Mouse (Mus musculus) stomach, embryonic 15.5 days (tissue): ENCODE data around the gene Il12b. TPM values are rescaled to one million over a fixed set of nuclear protein-coding genes. Genes with fewer than 3 reads are reported as not detected.

ENCODE experiments used
- ATAC-seq: fragments of 200-750 bp; cut with Nextera tagmentation; 2 replicates; pipeline ENCODE4 v1.8.0; 2017; ENCODE audit warnings: low read depth, moderate number of reproducible peaks, moderate TSS enrichment; ENCODE audit not compliant: insufficient read depth, low FRiP score
- H3K27ac ChIP-seq: fragments of 300-500 bp; sonication (generic); 2 replicates; pipeline ENCODE4 v1.5.1; 2015; ENCODE audit warnings: mild to moderate bottlenecking, inconsistent platforms
- H3K27me3 ChIP-seq: fragments of 300-500 bp; sonication (generic); replicated peaks from 2 replicates; pipeline ENCODE4 v1.6.1; 2015; ENCODE audit warnings: inconsistent platforms
- H3K36me3 ChIP-seq: fragments of 300-500 bp; sonication (generic); 2 replicates; pipeline ENCODE4 v1.6.1; 2015; ENCODE audit warnings: inconsistent platforms
- H3K4me1 ChIP-seq: fragments of 300-500 bp; sonication (generic); 2 replicates; pipeline ENCODE4 v1.6.1; 2015; ENCODE audit warnings: inconsistent platforms
- H3K4me2 ChIP-seq: fragments of 300-500 bp; sonication (generic); 2 replicates; pipeline ENCODE4 v1.6.1; 2015; ENCODE audit warnings: mild to moderate bottlenecking, inconsistent platforms
- H3K4me3 ChIP-seq: fragments of 300-500 bp; sonication (generic); replicated peaks from 2 replicates; pipeline ENCODE4 v1.5.1; 2015; ENCODE audit warnings: inconsistent platforms
- H3K9ac ChIP-seq: fragments of 300-500 bp; sonication (generic); 2 replicates; pipeline ENCODE4 v1.6.1; 2015; ENCODE audit warnings: inconsistent platforms
- H3K9me3 ChIP-seq: fragments of 300-500 bp; sonication (generic); 2 replicates; pipeline ENCODE4 v1.6.1; 2016; ENCODE audit warnings: inconsistent platforms
- WGBS: fragments of 180-500 bp; shearing (Covaris S2); methylation state at CpG from one replicate; pipeline ENCODE4 v1.1.7; 2015; 5-methylcytosine and 5-hydroxymethylcytosine counted together
- polyA plus RNA-seq: library from polyadenylated mRNA; unstranded; fragments of >200 nt; fragmentation: Nextera tagmentation; extraction: Ambion mirVana; gene quantifications from 2 replicates; pipeline ENCODE4 v1.2.1, GENCODE M21; 2015

Gene Il12b
- polyA plus RNA-seq, result 0.06 TPM in 1 of 2 replicates, not detected in the other

DNA sequence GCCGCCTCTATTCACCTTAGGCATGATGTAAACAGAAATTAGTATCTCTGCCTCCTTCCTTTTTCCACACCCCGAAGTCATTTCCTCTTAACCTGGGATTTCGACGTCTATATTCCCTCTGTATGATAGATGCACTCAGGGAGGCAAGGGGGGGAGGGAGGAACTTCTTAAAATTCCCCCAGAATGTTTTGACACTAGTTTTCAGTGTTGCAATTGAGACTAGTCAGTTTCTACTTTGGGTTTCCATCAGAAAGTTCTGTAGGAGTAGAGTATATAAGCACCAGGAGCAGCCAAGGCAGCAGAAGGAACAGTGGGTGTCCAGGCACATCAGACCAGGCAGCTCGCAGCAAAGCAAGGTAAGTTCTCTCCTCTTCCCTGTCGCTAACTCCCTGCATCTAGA is at the start of gene Il12b:
Il12b (plus strand) TSS at position 301 of the 400 bp plus-strand sequence.
- ATAC-seq, result no peak
- 62% methylated on average over 6 of the region's 6 CpGs for WGBS

DNA sequence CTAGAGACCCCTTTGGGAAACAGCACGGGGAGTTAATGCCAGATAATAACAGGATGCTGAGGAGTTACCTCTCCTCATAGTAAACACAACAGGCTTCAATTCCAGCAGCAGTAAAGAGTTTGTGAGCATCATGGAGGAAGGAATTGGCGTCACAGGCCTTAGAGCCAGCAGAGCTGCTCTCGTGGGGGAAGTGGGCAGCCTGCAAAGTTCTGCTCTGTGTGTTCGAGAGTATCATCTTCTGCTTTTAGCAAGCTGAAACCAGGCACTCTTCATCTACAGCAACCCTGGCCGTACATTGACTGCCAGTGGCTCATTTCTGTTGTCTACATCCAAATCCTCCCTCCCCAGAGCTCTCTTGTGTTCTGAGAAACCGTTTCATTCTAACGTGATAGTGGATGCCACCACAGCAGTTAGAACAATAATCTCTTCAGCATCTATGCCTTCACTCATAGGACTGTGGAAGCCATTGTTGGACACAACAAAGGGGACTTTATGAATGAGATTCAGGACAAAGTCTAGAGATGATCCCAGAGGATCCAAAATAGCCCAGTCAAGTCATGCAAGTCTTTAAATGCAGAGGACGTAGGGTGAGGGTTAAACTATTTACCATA is 44.9 kb upstream of the Il12b start:
- no peaks in the 10 kb centered on the region for H3K27me3 ChIP-seq
- WGBS, result 77% methylated on average over 8 of the region's 8 CpGs
- H3K9me3 ChIP-seq, result no peaks in the 10 kb centered on the region
- H3K4me1 ChIP-seq, result no peaks in the 10 kb centered on the region
- no peak overlapping the region for H3K9ac ChIP-seq
- no peak overlapping the region for H3K4me3 ChIP-seq
- H3K27ac ChIP-seq, result no peak overlapping the region
- H3K4me2 ChIP-seq, result no peak overlapping the region
- H3K36me3 ChIP-seq, result no peaks in the 10 kb centered on the region
- ATAC-seq, result no peak

More for the DNA sequence above, at the start of gene Il12b:
- Histone ChIP-seq H3K36me3 (no peaks in the 10 kb centered on the region), H3K27ac (no peak within 1 kb of the TSS), H3K4me3 (peak within 1 kb of the TSS; percentile 38), H3K9ac (no peak within 1 kb of the TSS), H3K4me1 (no peaks in the 10 kb centered on the region), H3K4me2 (peak within 1 kb of the TSS; percentile 68), H3K27me3 (no peaks in the 10 kb centered on the region), H3K9me3 (no peaks in the 10 kb centered on the region)

DNA sequence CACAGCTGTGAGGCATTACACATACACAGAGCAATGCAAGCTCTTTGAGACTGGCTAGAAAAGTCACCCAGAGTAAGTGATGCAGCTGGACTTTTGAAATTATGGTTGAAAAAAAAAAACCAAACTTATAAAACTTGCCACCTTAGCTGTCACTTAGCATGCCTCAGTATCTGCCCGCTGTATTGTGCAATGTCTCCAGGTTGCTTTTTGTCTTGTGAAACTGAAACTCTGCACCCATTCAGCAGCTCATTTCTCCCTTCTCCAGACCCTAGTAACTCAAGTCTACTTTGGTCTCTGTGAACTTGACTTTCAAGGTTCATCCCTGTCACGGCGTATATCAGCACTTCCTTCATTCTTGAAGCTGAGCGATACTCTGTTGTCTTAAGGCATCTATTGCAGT is 43.7 kb upstream of the Il12b start:
- H3K4me2 ChIP-seq, result no peak overlapping the region
- WGBS, result 86% methylated on average over 4 of the region's 4 CpGs
- H3K27me3 ChIP-seq, result no peaks in the 10 kb centered on the region
- H3K4me3 ChIP-seq, result no peak overlapping the region
- no peaks in the 10 kb centered on the region for H3K9me3 ChIP-seq
- ATAC-seq, result no peak
- H3K4me1 ChIP-seq, result no peaks in the 10 kb centered on the region
- H3K9ac ChIP-seq, result no peak overlapping the region
- H3K36me3 ChIP-seq, result no peaks in the 10 kb centered on the region
- no peak overlapping the region for H3K27ac ChIP-seq

DNA sequence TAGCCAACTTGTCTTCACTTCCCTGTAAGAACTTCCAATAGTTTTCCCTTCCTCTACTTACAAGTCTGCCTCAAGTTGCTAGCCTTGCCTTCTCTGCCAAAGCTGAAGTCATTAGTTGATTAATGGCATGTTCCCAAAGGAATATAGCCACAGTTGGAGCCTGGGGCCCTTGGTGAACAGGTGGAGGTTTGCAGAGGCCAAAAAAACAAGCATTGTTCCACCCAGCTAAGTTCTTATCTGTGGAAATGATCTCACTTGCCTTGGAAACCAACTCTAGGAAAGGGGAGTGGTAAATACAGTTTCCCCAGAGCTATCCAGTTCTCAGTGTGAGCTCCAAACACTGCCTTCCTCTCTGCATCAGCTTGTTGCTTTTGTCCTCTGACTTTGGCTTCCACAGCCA is 35.3 kb upstream of the Il12b start:
- H3K27ac ChIP-seq, result no peak overlapping the region
- no peaks in the 10 kb centered on the region for H3K36me3 ChIP-seq
- no peak overlapping the region for H3K4me3 ChIP-seq
- no peaks in the 10 kb centered on the region for H3K27me3 ChIP-seq
- H3K4me2 ChIP-seq, result no peak overlapping the region
- H3K9me3 ChIP-seq, result no peaks in the 10 kb centered on the region
- H3K9ac ChIP-seq, result no peak overlapping the region
- ATAC-seq, result no peak
- no peaks in the 10 kb centered on the region for H3K4me1 ChIP-seq

DNA sequence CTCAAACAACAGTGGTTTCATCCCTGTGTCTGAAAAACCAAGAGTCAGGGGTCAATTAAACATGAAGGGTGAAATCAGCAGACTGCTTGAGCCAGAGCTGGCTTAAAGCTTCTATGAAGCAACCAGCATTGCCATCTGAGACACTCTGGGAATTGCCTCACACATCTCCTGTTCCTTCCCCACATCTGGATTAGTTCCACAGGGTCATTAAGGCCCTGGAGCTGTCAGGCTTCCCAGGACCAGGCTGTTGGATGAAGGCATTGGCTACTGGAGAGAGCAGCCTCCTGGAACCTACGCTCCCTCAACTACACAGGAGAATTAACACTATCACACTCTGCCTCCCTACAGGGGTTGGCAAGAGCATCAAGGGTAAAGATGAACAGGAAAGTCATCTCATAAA is 32.2 kb upstream of the Il12b start:
- no peak for ATAC-seq
- WGBS, result 63% methylated on average over 1 of the region's 1 CpGs
- H3K27ac ChIP-seq, result no peak overlapping the region

DNA sequence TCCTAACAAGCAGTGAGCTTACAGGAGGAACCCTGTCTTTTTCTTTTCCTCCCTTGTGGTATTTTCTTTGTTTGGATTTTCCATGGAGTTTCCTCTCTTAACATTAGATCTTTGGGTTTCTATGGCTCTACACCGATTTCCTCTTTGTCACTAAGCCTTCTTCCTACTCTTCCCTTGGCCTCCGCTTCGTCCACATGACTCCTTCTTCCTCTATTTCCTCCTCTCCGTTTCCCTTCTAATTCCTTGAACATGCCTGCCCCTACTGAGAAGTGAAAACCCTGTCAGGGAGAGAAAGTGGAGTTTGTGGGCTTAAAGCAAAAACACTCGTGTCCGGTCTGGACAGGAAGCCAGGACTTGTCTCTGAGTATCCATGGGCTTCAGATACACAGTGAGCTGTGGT is 27.0 kb upstream of the Il12b start:
- no peaks in the 10 kb centered on the region for H3K27me3 ChIP-seq
- no peak overlapping the region for H3K4me2 ChIP-seq
- no peaks in the 10 kb centered on the region for H3K4me1 ChIP-seq
- H3K27ac ChIP-seq, result no peak overlapping the region
- 76% methylated on average over 6 of the region's 6 CpGs for WGBS
- H3K36me3 ChIP-seq, result no peaks in the 10 kb centered on the region
- no peak overlapping the region for H3K9ac ChIP-seq
- H3K4me3 ChIP-seq, result no peak overlapping the region
- no peak for ATAC-seq
- H3K9me3 ChIP-seq, result no peaks in the 10 kb centered on the region

More for the DNA sequence above, 32.2 kb upstream of the Il12b start:
- Histone ChIP-seq H3K27me3 (no peaks in the 10 kb centered on the region), H3K9me3 (no peaks in the 10 kb centered on the region), H3K4me2 (no peak overlapping the region), H3K4me1 (no peaks in the 10 kb centered on the region), H3K9ac (no peak overlapping the region), H3K36me3 (no peaks in the 10 kb centered on the region), H3K4me3 (no peak overlapping the region)

DNA sequence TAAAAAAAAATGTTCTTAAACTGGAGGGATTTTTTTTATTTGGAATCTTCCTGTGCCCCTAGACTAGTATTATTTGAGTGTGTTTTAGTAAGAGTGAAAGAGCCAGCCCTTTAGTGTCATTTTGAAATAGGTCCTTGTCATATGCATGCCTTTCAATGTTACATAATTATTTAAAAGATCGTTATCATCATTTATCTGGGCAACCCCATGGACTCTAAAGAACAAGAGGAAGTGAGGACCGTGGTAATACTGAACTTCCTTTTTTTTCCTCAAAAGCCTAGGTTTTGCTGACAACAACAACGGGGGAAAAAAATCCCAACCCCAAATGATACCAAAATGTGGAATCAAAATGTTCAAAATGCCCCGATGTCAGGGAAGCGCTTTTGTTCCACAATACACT is 22.0 kb upstream of the Il12b start:
- Histone ChIP-seq H3K27me3 (no peaks in the 10 kb centered on the region), H3K4me2 (no peak overlapping the region), H3K9me3 (no peaks in the 10 kb centered on the region), H3K36me3 (no peaks in the 10 kb centered on the region), H3K27ac (no peak overlapping the region), H3K4me3 (no peak overlapping the region), H3K9ac (no peak overlapping the region), H3K4me1 (no peaks in the 10 kb centered on the region)
- no peak for ATAC-seq
- 76% methylated on average over 5 of the region's 5 CpGs for WGBS

DNA sequence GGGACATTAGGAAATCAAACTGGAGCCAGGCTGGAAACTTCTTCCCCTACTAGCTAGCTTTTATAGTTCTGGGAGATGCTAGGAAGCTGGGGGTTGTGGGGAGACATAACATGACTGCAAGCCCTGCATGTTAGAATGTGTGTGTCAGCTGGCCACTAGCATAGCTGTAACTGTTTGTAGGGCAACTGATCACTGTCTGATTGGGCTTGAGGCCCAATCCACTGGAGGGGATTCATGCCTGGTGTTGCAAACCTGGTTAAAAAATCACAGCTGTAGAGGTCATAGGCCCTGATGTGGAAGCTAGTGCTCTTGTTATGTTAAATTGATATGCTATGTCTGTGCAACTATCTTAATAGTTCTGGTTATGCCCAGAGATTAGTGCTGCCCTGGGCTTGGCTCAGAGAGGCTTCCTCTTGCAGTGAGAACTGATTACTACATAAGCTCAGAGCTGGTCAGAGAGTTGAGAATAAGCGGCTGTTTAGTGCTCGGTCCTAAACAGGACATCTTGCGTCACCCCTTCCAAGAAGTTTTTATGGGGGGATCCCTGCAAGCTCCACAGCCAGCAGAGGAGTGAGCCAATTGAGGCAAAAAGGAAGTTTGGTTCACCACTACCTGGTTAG is 19.3 kb upstream of the Il12b start:
- no peak overlapping the region for H3K4me2 ChIP-seq
- no peak overlapping the region for H3K9ac ChIP-seq
- H3K9me3 ChIP-seq, result no peaks in the 10 kb centered on the region
- ATAC-seq, result no peak
- 71% methylated on average over 3 of the region's 3 CpGs for WGBS
- H3K4me1 ChIP-seq, result no peaks in the 10 kb centered on the region
- H3K27me3 ChIP-seq, result no peaks in the 10 kb centered on the region
- no peak overlapping the region for H3K4me3 ChIP-seq
- no peaks in the 10 kb centered on the region for H3K36me3 ChIP-seq
- H3K27ac ChIP-seq, result no peak overlapping the region

DNA sequence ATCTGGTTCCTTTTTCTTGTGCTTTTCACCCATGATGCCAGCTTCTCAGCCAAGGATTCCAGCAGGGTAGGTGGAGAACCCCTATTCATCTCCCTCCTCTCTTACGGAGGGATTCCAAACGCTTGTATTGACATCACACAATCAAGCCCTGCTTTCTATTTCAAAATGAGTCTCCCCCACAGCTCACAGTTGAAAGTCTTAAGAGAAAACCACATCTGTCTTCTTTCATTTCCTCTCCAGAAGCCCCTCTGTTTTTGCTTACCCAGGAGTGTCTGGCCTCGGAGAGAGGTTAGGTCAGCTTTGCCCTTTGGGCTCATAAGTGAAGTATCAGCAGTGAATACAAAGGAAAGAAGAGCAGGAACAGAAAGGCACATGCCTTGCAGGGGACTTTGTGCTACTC is 17.7 kb upstream of the Il12b start:
- ATAC-seq, result no peak
- Histone ChIP-seq H3K27me3 (no peaks in the 10 kb centered on the region), H3K9ac (no peak overlapping the region), H3K36me3 (no peaks in the 10 kb centered on the region), H3K27ac (no peak overlapping the region), H3K4me3 (no peak overlapping the region), H3K4me1 (no peaks in the 10 kb centered on the region), H3K4me2 (no peak overlapping the region), H3K9me3 (no peaks in the 10 kb centered on the region)
- WGBS, result 53% methylated on average over 3 of the region's 3 CpGs

DNA sequence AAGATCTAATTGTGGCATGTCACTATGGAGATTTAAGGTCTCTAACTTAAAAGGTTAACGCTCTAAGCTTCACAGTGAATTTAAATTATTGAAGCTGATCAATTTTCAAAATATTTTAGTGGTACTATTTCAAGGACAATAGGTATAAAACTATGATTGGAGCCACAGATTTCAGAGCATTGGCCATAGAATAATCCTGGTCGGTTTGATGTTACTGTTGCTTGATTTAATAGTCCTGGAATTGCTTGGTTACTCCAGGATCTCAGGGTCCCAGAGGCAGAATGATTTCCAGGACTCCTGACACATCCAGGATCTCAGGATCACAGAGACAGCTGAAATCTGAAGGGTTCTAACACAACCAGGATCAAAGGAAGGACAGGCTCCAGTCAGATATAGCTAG is 12.8 kb upstream of the Il12b start:
- no peak for ATAC-seq
- Histone ChIP-seq H3K9me3 (no peaks in the 10 kb centered on the region), H3K36me3 (no peaks in the 10 kb centered on the region), H3K27me3 (no peaks in the 10 kb centered on the region), H3K4me3 (no peak overlapping the region), H3K27ac (no peak overlapping the region), H3K4me1 (no peaks in the 10 kb centered on the region), H3K4me2 (no peak overlapping the region), H3K9ac (no peak overlapping the region)
- 78% methylated on average over 2 of the region's 2 CpGs for WGBS

DNA sequence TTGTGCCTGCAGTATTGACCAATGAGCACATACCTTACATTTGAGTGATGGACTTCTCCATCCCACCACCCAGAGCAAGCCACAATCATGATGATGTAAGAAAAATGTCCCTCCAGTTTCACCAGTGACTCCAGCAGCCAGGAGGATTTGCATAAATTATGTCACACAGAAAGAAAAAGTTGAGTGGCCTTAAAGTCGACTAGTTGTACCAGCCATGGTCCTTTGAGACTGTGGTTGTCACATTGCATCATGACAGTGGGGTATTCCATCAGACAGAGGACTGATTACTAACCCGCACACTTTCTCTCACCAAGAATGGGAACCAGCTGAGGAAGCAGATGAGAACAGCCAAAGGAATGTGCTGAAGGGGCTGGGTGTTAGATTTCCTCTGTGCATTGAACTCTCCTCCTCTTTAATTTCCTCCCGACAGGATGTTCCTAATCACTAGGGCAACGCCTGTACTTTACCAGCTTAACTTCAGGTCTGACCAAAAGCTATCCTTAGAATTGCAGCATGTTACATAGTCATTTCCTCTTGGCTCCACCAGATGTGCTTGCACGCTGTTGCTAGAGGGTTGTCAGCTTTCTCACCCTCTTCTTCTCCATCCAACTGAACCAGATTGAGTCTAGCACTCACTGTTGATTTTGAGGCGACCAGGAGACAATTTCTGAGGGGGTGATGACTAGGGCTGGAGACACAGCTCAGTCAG is 9.7 kb upstream of the Il12b start:
- no peak overlapping the region for H3K4me2 ChIP-seq
- 40% methylated on average over 6 of the region's 6 CpGs for WGBS

DNA sequence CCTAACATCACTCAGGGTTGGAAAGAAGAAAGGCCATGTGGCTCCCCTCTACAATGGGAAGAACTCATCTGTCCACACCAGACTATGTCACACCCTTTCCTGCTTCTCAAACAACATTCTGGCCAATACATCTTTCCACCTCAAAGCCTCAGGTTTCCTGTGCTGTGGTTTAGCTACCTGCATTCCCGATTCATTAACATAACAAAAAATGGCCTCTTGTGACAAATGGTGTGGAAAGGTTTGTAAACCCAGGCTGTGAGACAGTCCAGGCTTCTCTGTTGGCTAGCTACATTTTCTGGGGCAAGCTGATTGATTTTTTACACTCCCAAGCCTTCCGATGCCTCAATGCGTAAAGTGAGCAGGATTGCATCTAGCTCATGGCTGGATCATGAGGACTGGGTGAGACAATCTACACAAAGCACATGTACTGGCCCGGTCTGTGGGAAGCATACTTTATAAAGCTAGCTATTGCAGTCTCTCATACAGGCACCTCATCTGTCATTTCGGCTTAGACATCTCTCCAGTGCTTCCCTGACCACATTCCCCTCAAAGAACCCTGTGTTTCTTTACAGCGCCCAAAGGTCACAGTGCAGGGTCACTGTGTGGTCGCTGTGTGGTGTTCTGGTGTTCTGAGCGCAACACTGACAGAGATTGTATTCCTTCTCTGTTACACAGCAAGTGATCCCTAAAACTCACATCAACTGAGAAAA is 6.6 kb upstream of the Il12b start:
- H3K27me3 ChIP-seq, result no peaks in the 10 kb centered on the region
- no peak overlapping the region for H3K4me3 ChIP-seq
- H3K9ac ChIP-seq, result no peak overlapping the region
- H3K27ac ChIP-seq, result no peak overlapping the region
- H3K4me2 ChIP-seq, result no peak overlapping the region
- ATAC-seq, result no peak
- WGBS, result 64% methylated on average over 8 of the region's 8 CpGs
- H3K9me3 ChIP-seq, result no peaks in the 10 kb centered on the region
- no peaks in the 10 kb centered on the region for H3K4me1 ChIP-seq
- no peaks in the 10 kb centered on the region for H3K36me3 ChIP-seq

More for the DNA sequence above, 9.7 kb upstream of the Il12b start:
- H3K4me1 ChIP-seq, result no peaks in the 10 kb centered on the region
- ATAC-seq, result no peak
- no peak overlapping the region for H3K9ac ChIP-seq
- H3K4me3 ChIP-seq, result no peak overlapping the region
- H3K27ac ChIP-seq, result no peak overlapping the region
- no peaks in the 10 kb centered on the region for H3K27me3 ChIP-seq
- no peaks in the 10 kb centered on the region for H3K9me3 ChIP-seq
- H3K36me3 ChIP-seq, result no peaks in the 10 kb centered on the region
